Mouse (Mus musculus) MEL (cell line): ENCODE results near the gene Vwa3b. TPM values are rescaled to one million over a fixed set of nuclear protein-coding genes. Genes with fewer than 3 reads are reported as not detected.

Experiments used
- DNase-seq: peaks from one replicate; pipeline ENCODE4 v3.0.0; 2011; ENCODE audit warnings: low read depth, low spot score
- H3K27ac ChIP-seq: 2 replicates; pipeline ENCODE4 v1.5.1; 2012; ENCODE audit warnings: low read depth, mild to moderate bottlenecking, control low read depth, low read length, moderate library complexity; ENCODE audit not compliant: control insufficient read depth
- H3K27me3 ChIP-seq, 2 experiments: fragments of 150-350 bp in 1 of 2; sonication (generic) in 1 of 2; 2 replicates each; pipeline ENCODE4 v1.6.1; 2012; ENCODE audit warnings: low read length in 2 of 2, mild to moderate bottlenecking in 2 of 2, improper control_type of control experiment in 1 of 2, moderate library complexity in 1 of 2; ENCODE audit not compliant: insufficient read depth in 2 of 2, control insufficient read depth in 1 of 2
- H3K36me3 ChIP-seq, 2 experiments: 2 replicates each; pipeline ENCODE4 v1.6.1; 2012 to 2014; ENCODE audit warnings: low read length in 2 of 2, improper control_type of control experiment in 1 of 2, inconsistent platforms in 1 of 2, mild to moderate bottlenecking in 1 of 2; ENCODE audit not compliant: insufficient read depth in 2 of 2, control insufficient read depth in 1 of 2
- H3K4me1 ChIP-seq, 2 experiments: fragments of 150-350 bp in 1 of 2; sonication (generic) in 1 of 2; 2 replicates each; pipeline ENCODE4 v1.6.1; 2012; ENCODE audit warnings: low read length in 2 of 2, improper control_type of control experiment in 1 of 2, mild to moderate bottlenecking in 1 of 2; ENCODE audit not compliant: insufficient read depth in 2 of 2, control insufficient read depth in 1 of 2
- H3K4me3 ChIP-seq, 2 experiments: fragments of 150-350 bp in 1 of 2; sonication (generic) in 1 of 2; 2 replicates each; pipeline ENCODE4 v1.5.1; 2012; ENCODE audit warnings: low read depth in 2 of 2, low read length in 2 of 2, mild to moderate bottlenecking in 2 of 2, moderate library complexity in 2 of 2, control low read depth in 1 of 2, improper control_type of control experiment in 1 of 2; ENCODE audit not compliant: control insufficient read depth in 1 of 2, insufficient read depth in 1 of 2
- H3K79me2 ChIP-seq: 2 replicates; pipeline ENCODE4 v1.6.1; 2012; ENCODE audit warnings: mild to moderate bottlenecking, low read length, moderate library complexity; ENCODE audit not compliant: control insufficient read depth, poor library complexity, insufficient read depth
- H3K9ac ChIP-seq: 2 replicates; pipeline ENCODE4 v1.6.1; 2012; ENCODE audit warnings: low read depth, mild to moderate bottlenecking, control low read depth, low read length, moderate library complexity; ENCODE audit not compliant: control insufficient read depth, poor library complexity, severe bottlenecking
- H3K9me3 ChIP-seq: fragments of 150-350 bp; sonication (generic); replicated peaks from 2 replicates; pipeline ENCODE4 v1.6.1; 2012; ENCODE audit warnings: mild to moderate bottlenecking, low read length, improper control_type of control experiment, moderate library complexity; ENCODE audit not compliant: insufficient read depth
- BHLHE40 ChIP-seq: IDR thresholded peaks from 2 replicates; pipeline ENCODE4 v1.6.1; 2012; ENCODE audit warnings: low read depth, mild to moderate bottlenecking, inconsistent platforms, low read length, improper control_type of control experiment, borderline replicate concordance
- CHD2 ChIP-seq: IDR thresholded peaks from 2 replicates; pipeline ENCODE4 v1.6.1; 2011; ENCODE audit warnings: low read length, improper control_type of control experiment
- CTCF ChIP-seq, 3 experiments: IDR thresholded peaks in 2 of 3; conservative IDR thresholded peaks in 1 of 3; 2 replicates each; pipeline ENCODE4 v1.5.1; 2011 to 2012; ENCODE audit warnings: low read length in 3 of 3, low read depth in 2 of 3, mild to moderate bottlenecking in 2 of 3, improper control_type of control experiment in 1 of 3, inconsistent platforms in 1 of 3, mixed read lengths in 1 of 3, moderate library complexity in 1 of 3; ENCODE audit not compliant: control insufficient read depth in 1 of 3, insufficient read depth in 1 of 3, poor library complexity in 1 of 3, severe bottlenecking in 1 of 3
- E2F4 ChIP-seq: IDR thresholded peaks from 2 replicates; pipeline ENCODE4 v1.6.1; 2011; ENCODE audit warnings: low read depth, low read length, improper control_type of control experiment, borderline replicate concordance
- ELF1 ChIP-seq: IDR thresholded peaks from 2 replicates; pipeline ENCODE4 v1.6.1; 2014; ENCODE audit warnings: low read depth, mild to moderate bottlenecking, inconsistent platforms, low read length, improper control_type of control experiment, moderate library complexity
- EP300 ChIP-seq, 2 experiments: IDR thresholded peaks; 2 replicates each; pipeline ENCODE4 v1.6.1; 2011; ENCODE audit warnings: improper control_type of control experiment in 2 of 2, low read length in 2 of 2, low read depth in 1 of 2, mild to moderate bottlenecking in 1 of 2
- GABPA ChIP-seq: IDR thresholded peaks from 2 replicates; pipeline ENCODE4 v1.6.1; 2012; ENCODE audit warnings: low read depth, mild to moderate bottlenecking, inconsistent platforms, low read length, improper control_type of control experiment, moderate library complexity
- HCFC1 ChIP-seq: IDR thresholded peaks from 2 replicates; pipeline ENCODE4 v1.6.1; 2012; ENCODE audit warnings: low read depth, mild to moderate bottlenecking, inconsistent platforms, low read length, improper control_type of control experiment, moderate library complexity
- KAT2A ChIP-seq: conservative IDR thresholded peaks from 2 replicates; pipeline ENCODE4 v1.6.1; 2012; ENCODE audit warnings: low read depth, low read length, improper control_type of control experiment, inconsistent platforms
- MAFK ChIP-seq: IDR thresholded peaks from 2 replicates; pipeline ENCODE4 v1.6.1; 2011; ENCODE audit warnings: low read depth, mild to moderate bottlenecking, low read length, improper control_type of control experiment, borderline replicate concordance
- MAX ChIP-seq: IDR thresholded peaks from 2 replicates; pipeline ENCODE4 v1.6.1; 2011; ENCODE audit warnings: low read length, improper control_type of control experiment
- MAZ ChIP-seq: IDR thresholded peaks from 2 replicates; pipeline ENCODE4 v1.6.1; 2012; ENCODE audit warnings: low read depth, mild to moderate bottlenecking, inconsistent platforms, low read length, improper control_type of control experiment
- MXI1 ChIP-seq: IDR thresholded peaks from 2 replicates; pipeline ENCODE4 v1.6.1; 2011; ENCODE audit warnings: mild to moderate bottlenecking, low read depth, low read length, improper control_type of control experiment
- MYC ChIP-seq: IDR thresholded peaks from 2 replicates; pipeline ENCODE4 v1.6.1; 2011; ENCODE audit warnings: low read depth, mild to moderate bottlenecking, low read length, improper control_type of control experiment, moderate library complexity
- NELFE ChIP-seq: IDR thresholded peaks from 2 replicates; pipeline ENCODE4 v1.6.1; 2011; ENCODE audit warnings: low read depth, low read length, improper control_type of control experiment
- POLR2AphosphoS2 ChIP-seq: IDR thresholded peaks from 2 replicates; pipeline ENCODE4 v1.6.1; 2011; ENCODE audit warnings: low read length, improper control_type of control experiment
- RAD21 ChIP-seq: IDR thresholded peaks from 2 replicates; pipeline ENCODE4 v1.6.1; 2011; ENCODE audit warnings: mild to moderate bottlenecking, low read depth, low read length, improper control_type of control experiment
- SMC3 ChIP-seq: IDR thresholded peaks from 2 replicates; pipeline ENCODE4 v1.6.1; 2011; ENCODE audit warnings: low read depth, low read length, improper control_type of control experiment
- TAL1 ChIP-seq: IDR thresholded peaks from 2 replicates; pipeline ENCODE4 v1.6.1; 2012; ENCODE audit warnings: mild to moderate bottlenecking, inconsistent platforms, low read length, moderate library complexity, mixed read lengths
- TBP ChIP-seq: IDR thresholded peaks from 2 replicates; pipeline ENCODE4 v1.8.0; 2011; ENCODE audit warnings: low read depth, low read length, improper control_type of control experiment
- TCF12 ChIP-seq: IDR thresholded peaks from 2 replicates; pipeline ENCODE4 v1.6.1; 2014; ENCODE audit warnings: low read depth, mild to moderate bottlenecking, inconsistent platforms, low read length, improper control_type of control experiment, moderate library complexity
- UBTF ChIP-seq: IDR thresholded peaks from 2 replicates; pipeline ENCODE4 v1.6.1; 2012; ENCODE audit warnings: low read depth, mild to moderate bottlenecking, inconsistent platforms, low read length, improper control_type of control experiment, moderate library complexity, borderline replicate concordance; ENCODE audit not compliant: insufficient read depth
- USF1 ChIP-seq: IDR thresholded peaks from 2 replicates; pipeline ENCODE4 v1.6.1; 2014; ENCODE audit warnings: low read depth, mild to moderate bottlenecking, inconsistent platforms, low read length, improper control_type of control experiment, moderate library complexity
- USF2 ChIP-seq, 2 experiments: IDR thresholded peaks; 2 replicates each; pipeline ENCODE4 v1.6.1; 2011 to 2012; ENCODE audit warnings: improper control_type of control experiment in 2 of 2, low read length in 2 of 2, borderline replicate concordance in 1 of 2, inconsistent platforms in 1 of 2, low read depth in 1 of 2, mild to moderate bottlenecking in 1 of 2; ENCODE audit not compliant: insufficient read depth in 1 of 2
- ZC3H11A ChIP-seq: IDR thresholded peaks from 2 replicates; pipeline ENCODE4 v1.6.1; 2012; ENCODE audit warnings: low read depth, mild to moderate bottlenecking, inconsistent platforms, low read length, improper control_type of control experiment
- ZMIZ1 ChIP-seq: IDR thresholded peaks from 2 replicates; pipeline ENCODE4 v1.6.1; 2012; ENCODE audit warnings: low read depth, mild to moderate bottlenecking, inconsistent platforms, low read length, improper control_type of control experiment, moderate library complexity
- polyA plus RNA-seq, 2 experiments: library from polyadenylated mRNA; stranded (reverse) in 1 of 2; unstranded in 1 of 2; fragments of >175 nt in 1 of 2; fragments of >200 nt in 1 of 2; gene quantifications; 2 replicates each; pipeline versions ENCODE4 v1.2.1 to v1.2.4; 2012; ENCODE audit warnings: low replicate concordance in 2 of 2, low read depth in 1 of 2; ENCODE audit not compliant: insufficient read length in 2 of 2, insufficient read depth in 1 of 2, missing spikeins in 1 of 2
- total RNA-seq: library from RNA; depleted of rRNA; stranded (reverse); fragments of 300-350 nt; gene quantifications from 2 replicates; pipeline ENCODE4 v1.2.3, GENCODE M21; 2012

Gene Vwa3b
- total and polyA plus RNA-seq, 3 experiments, result not detected

DNA sequence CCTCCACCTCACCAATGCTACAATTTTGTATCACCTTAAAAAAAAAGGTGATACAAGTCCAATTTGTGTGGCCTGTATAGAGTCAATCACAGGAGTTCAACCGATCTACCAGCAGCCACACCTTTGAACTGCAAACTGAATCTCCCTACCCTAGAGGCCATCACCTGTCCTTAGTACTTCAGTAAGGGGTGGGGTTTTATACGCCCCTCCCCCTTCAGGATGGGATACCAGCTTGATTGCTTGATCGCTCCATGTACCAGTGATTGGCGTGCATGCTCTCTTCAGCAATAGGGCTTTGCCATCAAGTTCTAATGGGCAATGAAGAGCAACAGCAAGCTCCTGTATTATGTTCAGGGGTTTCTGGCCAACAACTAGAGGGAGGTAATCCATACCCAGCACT lies 54.0 kb downstream of the Vwa3b start:
- no peak overlapping the region for H3K4me3 ChIP-seq
- H3K79me2 ChIP-seq, result no peaks in the 10 kb centered on the region
- H3K27me3 ChIP-seq, result peaks cover 2 to 7% of the 10 kb centered on the region in 2 experiments
- no peaks in the 10 kb centered on the region for H3K4me1 ChIP-seq
- no peak for DNase-seq
- no peak overlapping the region for H3K9ac ChIP-seq
- no peaks in the 10 kb centered on the region for H3K9me3 ChIP-seq
- H3K27ac ChIP-seq, result no peak overlapping the region
- TF ChIP-seq POLR2AphosphoS2, result no peak
- TF ChIP-seq ELF1, result no peak
- TF ChIP-seq E2F4, result no peak
- no peak for TF ChIP-seq CTCF (IDR thresholded peaks at IDR 0.05 in 2 of 3, conservative IDR thresholded peaks at IDR 0.05 in 1 of 3; ENCODE audit: control insufficient read depth in 1 of 3, insufficient read depth in 1 of 3, low read depth in 2 of 3, low read length in 3 of 3, poor library complexity in 1 of 3, severe bottlenecking in 1 of 3)
- TF ChIP-seq NELFE, result no peak
- TF ChIP-seq TAL1, result no peak
- TF ChIP-seq ZMIZ1, result no peak
- no peak for TF ChIP-seq MAFK
- no peak for TF ChIP-seq TBP
- no peak for TF ChIP-seq RAD21
- no peak for TF ChIP-seq UBTF
- no peak for TF ChIP-seq HCFC1
- no peak for TF ChIP-seq KAT2A
- no peak for TF ChIP-seq TCF12
- TF ChIP-seq MXI1, result no peak
- TF ChIP-seq MAZ, result no peak
- TF ChIP-seq MYC, result no peak
- no peaks in the 10 kb centered on the region for H3K36me3 ChIP-seq

DNA sequence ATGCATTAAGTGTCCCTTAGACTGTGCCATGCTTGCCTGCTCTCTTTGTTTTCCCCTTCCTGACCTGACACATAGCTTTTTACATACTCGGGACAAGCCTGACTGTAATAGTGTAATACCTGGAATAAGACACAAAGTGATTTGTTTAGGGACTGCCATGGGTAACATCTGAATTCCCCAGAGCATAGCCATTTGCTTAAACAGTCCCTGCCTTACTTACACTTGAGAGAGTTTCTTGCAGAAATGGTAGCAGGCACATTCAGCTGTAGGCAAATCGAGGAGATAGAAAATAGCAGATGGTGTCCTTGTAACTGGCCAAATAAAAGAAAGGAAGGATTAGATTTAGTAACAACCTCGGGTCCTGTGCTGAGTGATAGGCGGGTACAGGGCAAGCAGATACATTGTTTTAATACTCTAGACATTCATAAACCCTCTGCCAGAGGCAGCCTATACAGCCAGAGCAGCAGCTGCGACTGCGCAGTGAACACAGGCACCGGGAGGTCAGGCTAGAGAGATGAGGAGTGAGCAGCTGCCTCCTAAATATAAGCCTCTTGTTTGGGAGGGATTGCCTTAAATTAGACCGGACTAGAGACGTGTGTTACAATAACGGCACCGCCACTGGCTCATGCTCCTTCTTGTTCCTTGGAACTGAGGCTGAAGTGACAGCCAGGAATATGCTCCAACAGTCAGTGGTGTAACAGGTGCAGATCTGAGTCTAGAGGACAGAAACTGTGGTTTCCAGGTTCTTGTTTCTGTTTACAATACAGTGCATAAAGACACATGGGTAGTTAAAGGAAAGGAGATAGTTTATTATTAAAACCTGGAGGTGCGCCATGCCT lies 55.2 kb downstream of the Vwa3b start:
- H3K36me3 ChIP-seq, result no peaks in the 10 kb centered on the region
- H3K27ac ChIP-seq, result no peak overlapping the region
- no peak overlapping the region for H3K9ac ChIP-seq
- no peaks in the 10 kb centered on the region for H3K9me3 ChIP-seq
- peaks cover 2 to 7% of the 10 kb centered on the region in 2 experiments for H3K27me3 ChIP-seq
- DNase-seq, result no peak
- H3K4me1 ChIP-seq, result no peaks in the 10 kb centered on the region
- H3K4me3 ChIP-seq, result no peak overlapping the region
- no peak for TF ChIP-seq USF1
- no peak for TF ChIP-seq MAZ
- TF ChIP-seq MAFK, result no peak
- TF ChIP-seq ZC3H11A, result no peak
- no peak for TF ChIP-seq MXI1
- TF ChIP-seq EP300 (IDR thresholded peaks at IDR 0.05; ENCODE audit: low read depth in 1 of 2, low read length in 2 of 2), result no peak
- no peak for TF ChIP-seq NELFE
- TF ChIP-seq UBTF, result no peak
- no peak for TF ChIP-seq SMC3
- no peak for TF ChIP-seq HCFC1
- TF ChIP-seq MAX, result no peak
- no peak for TF ChIP-seq CTCF (IDR thresholded peaks at IDR 0.05 in 2 of 3, conservative IDR thresholded peaks at IDR 0.05 in 1 of 3; ENCODE audit: control insufficient read depth in 1 of 3, insufficient read depth in 1 of 3, low read depth in 2 of 3, low read length in 3 of 3, poor library complexity in 1 of 3, severe bottlenecking in 1 of 3)
- TF ChIP-seq GABPA, result no peak
- TF ChIP-seq E2F4, result no peak
- no peak for TF ChIP-seq KAT2A
- no peak for TF ChIP-seq USF2 (IDR thresholded peaks at IDR 0.05; ENCODE audit: borderline replicate concordance in 1 of 2, insufficient read depth in 1 of 2, low read depth in 1 of 2, low read length in 2 of 2)
- TF ChIP-seq CHD2, result no peak
- TF ChIP-seq BHLHE40, result no peak
- no peaks in the 10 kb centered on the region for H3K79me2 ChIP-seq
